Mouse (Mus musculus) monocyte, adult 5-6 weeks (primary cell): ENCODE measurements around the gene Socs1. TPM values are rescaled to one million over a fixed set of nuclear protein-coding genes. Genes with fewer than 3 reads are reported as not detected.
"Not testable (repeated sequence)": the region's sequence is repeated elsewhere in the genome, so short reads cannot be mapped to it uniquely, and the experiment has no call there.

Experiments used
- ATAC-seq: fragments of 153-309, 156-312 bp; replicated peaks from 2 replicates; pipeline ENCODE4 v1.8.0; 2017; ENCODE audit warnings: mild to moderate bottlenecking; ENCODE audit not compliant: low TSS enrichment, insufficient number of reproducible peaks, severe bottlenecking, poor library complexity, low FRiP score
- total RNA-seq: library from RNA; stranded (forward); fragments of 200-1000, 200-491, 200-594 nt; gene quantifications from 3 replicates; pipeline ENCODE4 v1.2.3, GENCODE M21; 2017

Socs1 gene
- 1.4 to 6.3 TPM (median 1.5 TPM) in 3 replicates for total RNA-seq

DNA sequence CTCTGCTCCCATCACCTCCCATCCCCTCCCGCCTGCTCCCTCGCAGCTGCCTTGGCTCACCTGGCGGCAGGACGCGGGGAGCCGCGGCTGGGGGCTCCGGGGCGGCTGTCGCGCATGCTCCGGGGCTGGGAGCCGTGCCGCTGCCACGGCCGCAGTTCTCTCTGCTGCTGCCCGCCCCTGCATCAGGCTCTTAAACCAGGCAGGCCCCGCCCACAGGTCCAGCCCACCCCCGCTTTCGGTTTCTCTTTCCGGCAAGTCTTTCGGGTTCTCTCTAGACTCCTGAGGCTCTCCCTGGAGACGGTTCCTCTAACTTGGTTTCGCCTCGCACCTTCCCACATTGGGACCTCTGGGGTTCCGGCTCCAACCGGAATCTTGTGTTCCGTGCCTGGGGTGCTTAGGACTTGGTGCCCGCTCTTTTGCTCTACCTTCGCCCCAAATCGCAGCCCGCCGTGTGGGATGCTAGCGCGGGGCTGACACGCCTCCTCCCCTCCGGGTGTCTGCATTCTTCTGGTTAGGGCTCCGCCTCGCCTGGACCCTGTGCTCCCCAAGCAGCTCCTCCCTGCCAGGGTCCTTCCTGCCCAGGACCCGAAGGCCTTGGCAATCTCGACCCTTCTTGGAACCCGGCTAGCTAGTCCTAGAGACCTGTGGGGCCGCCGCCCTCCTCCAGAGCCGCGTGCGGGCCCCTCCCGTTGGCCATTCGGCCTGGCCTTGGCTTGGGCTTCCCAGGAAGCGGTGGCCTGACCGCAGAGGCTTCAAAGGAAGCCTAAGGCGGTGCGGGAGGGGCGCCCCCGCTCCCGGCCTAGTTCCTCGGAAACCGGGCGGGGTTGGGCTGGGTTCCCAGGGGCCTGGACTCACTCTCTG lies at the start of gene Socs1:
Gene Socs1 (minus strand): TSS at position 166 of the 861 bp plus-strand sequence.
- ATAC-seq = peak; percentile 42

GRCm38 (mm10) chr16:10834542-10834910 lies 49.2 kb upstream of the Socs1 start:
- no peak for ATAC-seq

GRCm38 (mm10) chr16:10828461-10828805 lies 43.1 kb upstream of the Socs1 start:
- ATAC-seq = no peak

DNA sequence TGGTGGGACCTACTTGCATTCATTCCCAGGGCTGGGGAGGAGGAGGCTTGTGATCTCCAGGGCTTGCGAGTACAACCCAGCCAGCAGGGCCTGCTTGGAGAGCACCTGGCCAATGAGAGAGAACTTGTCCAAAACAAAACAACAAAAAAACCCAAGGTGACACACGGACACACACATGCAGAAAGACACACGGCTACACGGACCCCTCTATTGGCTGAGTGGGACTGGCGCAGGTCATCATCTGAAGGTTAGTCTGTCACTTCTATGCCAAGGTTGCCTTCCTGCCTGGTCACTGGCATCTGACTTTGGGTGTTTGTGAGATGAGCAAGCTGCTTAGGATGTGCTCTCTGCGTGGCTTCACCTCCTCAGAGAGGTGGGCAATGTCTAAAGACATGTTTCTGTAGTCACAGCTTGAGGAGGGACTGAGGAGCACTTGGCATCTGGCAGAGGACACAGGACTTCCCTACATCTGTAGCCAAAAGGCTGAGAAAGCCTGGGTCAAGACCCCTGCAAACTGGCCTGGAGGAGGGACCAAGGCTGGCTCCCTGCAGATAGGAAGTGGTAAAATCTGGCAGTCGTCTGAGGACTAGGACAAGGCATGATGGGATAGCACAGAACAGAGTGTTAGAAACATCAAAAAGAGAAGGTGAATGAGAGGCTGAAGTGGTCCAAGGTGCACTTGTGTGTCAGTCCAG lies 42.6 kb upstream of the Socs1 start:
- ATAC-seq = no peak

DNA sequence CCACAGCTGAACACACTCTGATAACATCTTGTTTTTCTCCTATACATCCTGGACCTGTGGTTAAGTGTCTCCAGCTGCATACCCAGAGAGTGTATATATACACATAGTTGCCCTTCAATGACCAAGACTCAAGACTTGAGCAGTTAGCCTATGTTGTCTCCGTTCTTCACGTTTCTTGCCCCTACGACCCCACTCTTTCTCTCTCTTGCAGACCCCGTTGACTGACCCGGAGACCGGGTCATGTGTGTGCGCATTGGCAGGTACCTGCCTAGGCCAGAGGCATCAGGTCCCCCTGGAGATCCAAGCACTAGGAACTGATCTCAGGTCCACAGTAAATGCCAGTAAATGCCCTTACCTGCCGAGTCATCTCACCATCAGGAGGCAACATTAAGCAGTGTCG lies 41.9 kb upstream of the Socs1 start:
- ATAC-seq = no peak

DNA sequence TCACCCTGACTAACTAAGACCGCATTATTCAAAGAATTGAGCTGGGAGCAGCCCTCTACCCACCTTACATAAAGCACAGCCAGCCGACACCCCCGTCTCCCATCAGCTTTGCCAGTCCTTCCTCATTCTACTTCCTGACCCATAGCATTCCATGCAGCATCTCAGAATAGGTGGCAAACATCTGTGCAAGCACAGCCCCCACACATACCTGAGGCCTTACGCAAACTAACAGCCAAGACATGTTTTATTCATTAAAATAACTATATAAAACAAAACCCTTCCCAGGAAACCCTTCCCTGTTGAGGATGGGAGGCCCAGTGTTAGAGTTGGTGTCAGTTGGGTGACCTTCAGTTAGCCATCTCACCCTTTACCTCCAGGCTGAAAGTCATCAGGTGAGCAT lies 40.5 kb upstream of the Socs1 start:
- no peak for ATAC-seq

DNA sequence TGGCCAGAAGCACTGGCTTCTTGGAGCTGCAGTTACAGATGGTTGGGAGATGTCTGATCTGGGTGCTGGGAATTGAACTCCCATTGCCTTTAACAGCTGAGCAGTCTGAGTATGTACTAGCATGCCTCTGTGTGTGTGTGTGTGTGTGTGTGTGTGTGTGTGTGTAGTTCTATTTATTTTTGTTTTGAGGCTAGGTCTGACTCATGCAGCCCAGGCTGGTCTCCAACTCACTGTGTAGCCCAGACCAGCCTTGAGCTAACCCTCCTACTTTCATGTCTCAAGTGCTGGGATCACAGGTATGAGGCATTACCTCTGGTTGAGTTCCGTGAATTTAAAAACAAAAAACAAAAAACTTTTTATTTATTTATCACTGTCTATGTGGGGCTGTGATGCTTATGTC lies 39.2 kb upstream of the Socs1 start:
- ATAC-seq = no peak

DNA sequence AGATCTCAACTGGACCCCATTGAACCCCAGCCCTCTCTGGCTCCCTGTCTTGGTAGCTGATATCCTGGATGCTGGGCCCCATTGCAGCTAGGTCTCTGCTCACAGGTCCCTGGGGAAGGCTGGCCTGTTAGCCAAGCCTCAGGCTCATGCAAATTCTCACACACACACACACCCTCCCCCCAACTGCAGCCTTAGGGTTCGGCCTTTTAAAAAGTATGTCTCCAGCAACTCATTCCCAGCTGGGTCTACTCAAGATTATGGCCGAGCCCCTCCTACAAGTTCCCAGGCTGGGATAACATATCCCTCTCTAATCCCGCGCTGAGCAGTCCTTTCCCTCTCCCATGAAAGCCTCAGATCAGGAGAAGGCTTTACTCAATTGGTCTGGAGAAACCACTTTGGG lies 36.1 kb upstream of the Socs1 start:
- ATAC-seq = no peak

GRCm38 (mm10) chr16:10819966-10820365 lies 34.6 kb upstream of the Socs1 start:
- ATAC-seq = no peak

GRCm38 (mm10) chr16:10818579-10819135 lies 33.3 kb upstream of the Socs1 start:
- no peak for ATAC-seq

DNA sequence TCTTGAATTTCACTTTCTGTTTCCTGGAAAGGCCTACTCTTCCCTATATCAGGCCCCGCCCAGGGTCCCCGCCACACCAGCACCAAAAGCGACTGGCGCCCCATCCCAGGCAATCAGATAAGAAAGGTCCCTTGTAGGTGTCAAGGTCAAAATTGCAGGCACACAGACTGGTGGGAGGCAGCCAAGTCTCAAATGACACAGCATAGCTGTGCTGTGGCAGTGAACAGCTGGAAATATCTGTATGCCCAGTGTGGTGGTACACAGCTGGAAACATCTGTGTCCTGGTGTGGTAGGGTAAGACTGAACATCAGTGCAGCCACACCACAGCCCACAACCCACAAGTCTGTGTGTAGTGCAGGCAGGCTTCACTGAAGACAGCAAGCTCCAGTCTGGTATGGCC lies 29.5 kb upstream of the Socs1 start:
- ATAC-seq = no peak

DNA sequence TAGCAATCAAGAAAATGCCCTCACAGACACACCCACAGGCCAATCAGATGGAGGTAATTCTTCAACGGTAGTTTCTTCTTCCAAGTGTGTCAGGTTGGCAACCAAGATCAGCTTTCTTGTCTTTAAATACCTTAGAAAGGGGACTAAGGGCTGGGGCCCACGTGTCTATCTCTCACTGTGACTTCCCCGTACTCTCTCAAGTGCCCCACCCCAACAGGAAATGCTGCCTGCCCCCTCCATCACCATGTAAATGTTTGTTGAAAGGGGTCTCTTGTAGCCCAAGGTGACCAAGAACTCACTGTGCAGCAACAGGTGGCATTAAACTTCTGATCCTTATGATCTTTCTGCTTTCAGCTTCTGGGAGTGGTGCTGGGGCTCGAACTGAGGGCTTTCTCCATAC lies 28.4 kb upstream of the Socs1 start:
- ATAC-seq = no peak

DNA sequence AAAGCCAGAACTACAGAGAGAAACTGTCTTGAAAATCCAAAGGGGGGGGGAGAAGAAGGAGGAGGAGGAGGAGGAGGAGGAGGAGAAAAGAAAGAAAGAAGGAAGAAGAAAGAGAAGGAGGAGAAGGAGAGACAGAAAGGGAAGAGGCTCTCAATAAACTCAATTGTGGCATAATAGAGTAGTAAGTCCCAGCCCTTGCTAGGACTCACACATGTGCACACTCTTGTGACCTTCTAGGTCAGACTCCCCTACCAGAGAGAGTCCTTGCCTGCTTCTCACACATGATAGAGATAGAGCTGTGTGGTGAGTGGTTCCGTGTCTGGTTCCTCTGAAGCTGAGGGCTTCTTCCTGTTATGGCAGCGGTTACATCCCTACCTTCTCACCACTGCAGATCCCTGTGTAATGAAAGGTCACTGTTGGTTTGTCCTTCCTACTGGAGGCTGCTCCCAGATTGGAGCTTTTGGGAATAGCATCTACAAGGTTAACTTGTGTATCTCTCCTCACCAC lies 27.6 kb upstream of the Socs1 start, which contains the start of gene Gm11172:
Gene Gm11172 (plus strand): TSS at position 51 of the 507 bp plus-strand sequence.
- ATAC-seq = no peak

DNA sequence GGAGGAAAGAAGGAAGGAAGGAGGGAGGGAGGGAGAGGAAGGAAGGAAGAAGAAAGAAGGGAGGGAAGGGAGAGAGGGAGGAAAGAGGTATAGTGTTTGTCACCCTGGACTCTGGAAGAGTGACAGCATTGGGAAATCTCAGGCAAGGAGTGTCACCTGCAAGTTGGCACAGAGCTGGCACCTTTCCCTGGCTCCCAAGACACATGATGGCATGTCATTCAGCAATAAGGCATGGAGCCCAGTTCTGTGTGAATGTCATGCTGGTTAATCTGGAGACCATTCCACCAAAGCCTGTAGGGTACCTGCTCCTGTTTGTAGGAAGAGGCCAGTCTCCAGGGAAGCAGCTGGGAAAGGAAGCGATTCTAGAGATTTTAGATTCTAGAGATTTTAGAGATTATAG lies 25.0 kb upstream of the Socs1 start:
- no peak for ATAC-seq

GRCm38 (mm10) chr16:10805789-10806527 lies 20.6 kb upstream of the Socs1 start, which contains the start of gene Prm1:
TSS of gene Prm1 (minus strand) at chr16:10805839.
- ATAC-seq = no peak

- ATAC-seq = not testable (repeated sequence)
Measured at GRCm38 (mm10) chr16:10802420-10802819, 17.1 kb upstream of the Socs1 start.

GRCm38 (mm10) chr16:10796034-10796433 lies 10.7 kb upstream of the Socs1 start, which contains the start of gene Prm2:
TSS of gene Prm2 (minus strand) at chr16:10796134.
- no peak for ATAC-seq

- no peak for ATAC-seq
Measured at GRCm38 (mm10) chr16:10790702-10791101, 5.4 kb upstream of the Socs1 start, which contains the start of gene Prm3. TSS of gene Prm3 (minus strand) at chr16:10790914.

GRCm38 (mm10) chr16:10788866-10789265 lies 3.5 kb upstream of the Socs1 start:
- no peak for ATAC-seq
